Mouse (Mus musculus): ENCODE measurements at regions not wholly inside any gene's neighbourhood (a gene's known extent, or its start where the extent isn't known, plus 50 kb on each side); places are given as distances from the start of the nearest gene placed in this dataset.

DNA sequence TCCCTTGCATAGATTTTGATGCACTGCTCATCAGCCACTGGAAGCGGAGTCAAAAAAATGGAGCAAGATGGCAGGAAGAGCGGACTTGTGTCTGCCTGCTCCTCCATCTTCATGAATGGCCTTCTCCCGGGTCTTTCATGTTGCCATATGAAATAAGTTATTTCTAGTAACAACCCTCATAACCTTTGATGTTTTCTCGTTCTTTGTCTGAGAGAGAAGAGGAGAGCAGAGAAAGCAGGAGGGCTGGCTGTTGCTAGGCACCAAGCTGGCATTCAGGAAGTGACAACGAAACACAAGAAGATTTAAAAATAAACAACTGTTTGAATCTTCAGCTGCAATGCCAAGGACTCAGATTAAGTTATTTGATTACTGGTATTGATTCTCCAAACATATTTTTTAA lies 256.8 kb downstream of the Adgb start:
- Histone ChIP-seq H3K27ac (ENCODE audit: insufficient read depth, low read length) (no peak overlapping the region), H3K27me3 (ENCODE audit: control insufficient read depth, insufficient read depth, low read length) (no peaks in the 10 kb centered on the region), H3K36me3 (ENCODE audit: control insufficient read depth, insufficient read depth, low read length) (no peaks in the 10 kb centered on the region), H3K4me3 (ENCODE audit: extremely low read depth, insufficient read depth, insufficient read length) (no peak overlapping the region), H3K4me1 (ENCODE audit: control insufficient read depth, insufficient read depth, insufficient read length) (no peaks in the 10 kb centered on the region)
- TF ChIP-seq POLR2A (IDR thresholded peaks at IDR 0.05; ENCODE audit: low read depth, low read length) (no peak), CTCF (IDR thresholded peaks at IDR 0.05; ENCODE audit: extremely low read depth, insufficient read depth, insufficient read length, insufficient replicate concordance) (no peak)
- no peak for DNase-seq (ENCODE audit: low read depth in 1 of 2, low spot score in 2 of 2)
- 73% methylated on average over 5 of the region's 5 CpGs for WGBS

DNA sequence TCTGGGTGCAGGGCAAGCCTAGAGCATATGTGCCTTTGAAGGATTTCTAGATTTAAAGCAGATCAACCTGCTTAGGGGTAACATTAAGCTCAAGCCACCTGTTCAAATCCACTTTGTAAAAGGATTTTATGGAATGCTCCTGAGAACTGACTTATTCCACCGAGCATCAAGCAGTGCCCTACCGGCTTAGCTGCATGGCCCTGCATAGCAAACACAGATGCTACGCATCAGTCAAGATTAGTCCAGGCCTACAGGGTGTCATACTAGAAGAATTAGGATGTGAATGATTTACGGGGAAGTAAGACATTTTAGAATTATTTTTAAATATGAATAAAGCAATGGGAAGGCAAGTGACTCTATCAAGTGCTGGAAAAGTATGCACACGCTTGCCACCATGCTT lies 263.8 kb downstream of the Adgb start:
- Histone ChIP-seq H3K4me1 (ENCODE audit: control insufficient read depth, insufficient read depth, insufficient read length) (no peaks in the 10 kb centered on the region), H3K27ac (ENCODE audit: insufficient read depth, low read length) (no peak overlapping the region), H3K27me3 (ENCODE audit: control insufficient read depth, insufficient read depth, low read length) (no peaks in the 10 kb centered on the region), H3K4me3 (ENCODE audit: extremely low read depth, insufficient read depth, insufficient read length) (no peak overlapping the region), H3K36me3 (ENCODE audit: control insufficient read depth, insufficient read depth, low read length) (no peaks in the 10 kb centered on the region)
- DNase-seq (ENCODE audit: low read depth in 1 of 2, low spot score in 2 of 2), result no peak
- 93% methylated on average over 5 of the region's 5 CpGs for WGBS
- TF ChIP-seq POLR2A (IDR thresholded peaks at IDR 0.05; ENCODE audit: low read depth, low read length) (no peak), CTCF (IDR thresholded peaks at IDR 0.05; ENCODE audit: extremely low read depth, insufficient read depth, insufficient read length, insufficient replicate concordance) (no peak)

GRCm38 (mm10) chr10:10205805-10206520 lies 266.2 kb downstream of the Adgb start:
- no peaks in the 10 kb centered on the region for H3K36me3 ChIP-seq (ENCODE audit: control insufficient read depth, insufficient read depth, low read length)
- TF ChIP-seq POLR2A (IDR thresholded peaks at IDR 0.05; ENCODE audit: low read depth, low read length) (no peak), CTCF (IDR thresholded peaks at IDR 0.05; ENCODE audit: extremely low read depth, insufficient read depth, insufficient read length, insufficient replicate concordance) (no peak)
- 89% methylated on average over 7 of the region's 7 CpGs for WGBS

GRCm38 (mm10) chr10:10203982-10204381 lies 268.1 kb downstream of the Adgb start:
- Histone ChIP-seq H3K27ac (ENCODE audit: insufficient read depth, low read length) (no peak overlapping the region), H3K4me1 (ENCODE audit: control insufficient read depth, insufficient read depth, insufficient read length) (no peaks in the 10 kb centered on the region), H3K36me3 (ENCODE audit: control insufficient read depth, insufficient read depth, low read length) (no peaks in the 10 kb centered on the region), H3K4me3 (ENCODE audit: extremely low read depth, insufficient read depth, insufficient read length) (no peak overlapping the region), H3K27me3 (ENCODE audit: control insufficient read depth, insufficient read depth, low read length) (no peaks in the 10 kb centered on the region)
- TF ChIP-seq POLR2A (IDR thresholded peaks at IDR 0.05; ENCODE audit: low read depth, low read length) (no peak), CTCF (IDR thresholded peaks at IDR 0.05; ENCODE audit: extremely low read depth, insufficient read depth, insufficient read length, insufficient replicate concordance) (no peak)
- no peak for DNase-seq (ENCODE audit: low read depth in 1 of 2, low spot score in 2 of 2)
- WGBS, result 96% methylated on average over 7 of the region's 7 CpGs

More at GRCm38 (mm10) chr10:10205805-10206520, 266.2 kb downstream of the Adgb start:
- DNase-seq (ENCODE audit: low read depth in 1 of 2, low spot score in 2 of 2), result no peak
- Histone ChIP-seq H3K27me3 (ENCODE audit: control insufficient read depth, insufficient read depth, low read length) (no peaks in the 10 kb centered on the region), H3K4me1 (ENCODE audit: control insufficient read depth, insufficient read depth, insufficient read length) (no peaks in the 10 kb centered on the region), H3K27ac (ENCODE audit: insufficient read depth, low read length) (no peak overlapping the region), H3K4me3 (ENCODE audit: extremely low read depth, insufficient read depth, insufficient read length) (no peak overlapping the region)

DNA sequence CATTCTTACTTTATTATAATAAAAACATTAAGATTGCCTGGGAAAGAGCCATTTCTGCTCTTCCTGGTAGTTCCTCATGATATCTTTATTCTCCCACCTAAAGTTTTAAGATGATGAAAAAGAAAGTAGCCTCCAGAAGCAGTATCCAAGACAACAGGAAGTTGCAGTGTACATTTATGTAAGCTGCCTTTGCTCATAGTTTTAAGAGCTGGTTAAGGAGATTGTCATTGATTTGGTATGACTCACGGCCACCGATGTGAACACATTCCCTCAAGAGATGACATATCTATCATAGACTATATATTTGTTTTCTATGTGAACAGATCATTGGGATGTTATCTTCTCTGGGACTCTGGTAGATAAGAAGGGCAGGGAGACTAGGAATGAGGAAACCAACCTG lies 281.8 kb downstream of the Adgb start:
- TF ChIP-seq POLR2A (IDR thresholded peaks at IDR 0.05; ENCODE audit: low read depth, low read length) (no peak), CTCF (IDR thresholded peaks at IDR 0.05; ENCODE audit: extremely low read depth, insufficient read depth, insufficient read length, insufficient replicate concordance) (no peak)

GRCm38 (mm10) chr10:10188113-10188512 lies 284.0 kb downstream of the Adgb start:
- Histone ChIP-seq H3K27ac (ENCODE audit: insufficient read depth, low read length) (no peak overlapping the region), H3K4me1 (ENCODE audit: control insufficient read depth, insufficient read depth, insufficient read length) (peaks cover 11% of the 10 kb centered on the region), H3K36me3 (ENCODE audit: control insufficient read depth, insufficient read depth, low read length) (no peaks in the 10 kb centered on the region), H3K27me3 (ENCODE audit: control insufficient read depth, insufficient read depth, low read length) (no peaks in the 10 kb centered on the region), H3K4me3 (ENCODE audit: extremely low read depth, insufficient read depth, insufficient read length) (no peak overlapping the region)
- TF ChIP-seq CTCF (IDR thresholded peaks at IDR 0.05; ENCODE audit: extremely low read depth, insufficient read depth, insufficient read length, insufficient replicate concordance), result no peak
- DNase-seq (ENCODE audit: low read depth in 1 of 2, low spot score in 2 of 2), result no peak
- 95% methylated on average over 5 of the region's 5 CpGs for WGBS

More for the DNA sequence above, 281.8 kb downstream of the Adgb start:
- no peak for DNase-seq (ENCODE audit: low read depth in 1 of 2, low spot score in 2 of 2)
- 84% methylated on average over 2 of the region's 2 CpGs for WGBS
- Histone ChIP-seq H3K4me3 (ENCODE audit: extremely low read depth, insufficient read depth, insufficient read length) (no peak overlapping the region), H3K27ac (ENCODE audit: insufficient read depth, low read length) (no peak overlapping the region), H3K27me3 (ENCODE audit: control insufficient read depth, insufficient read depth, low read length) (no peaks in the 10 kb centered on the region), H3K4me1 (ENCODE audit: control insufficient read depth, insufficient read depth, insufficient read length) (peaks cover 7% of the 10 kb centered on the region; the same call in 1 of the 2 replicates), H3K36me3 (ENCODE audit: control insufficient read depth, insufficient read depth, low read length) (no peaks in the 10 kb centered on the region)

DNA sequence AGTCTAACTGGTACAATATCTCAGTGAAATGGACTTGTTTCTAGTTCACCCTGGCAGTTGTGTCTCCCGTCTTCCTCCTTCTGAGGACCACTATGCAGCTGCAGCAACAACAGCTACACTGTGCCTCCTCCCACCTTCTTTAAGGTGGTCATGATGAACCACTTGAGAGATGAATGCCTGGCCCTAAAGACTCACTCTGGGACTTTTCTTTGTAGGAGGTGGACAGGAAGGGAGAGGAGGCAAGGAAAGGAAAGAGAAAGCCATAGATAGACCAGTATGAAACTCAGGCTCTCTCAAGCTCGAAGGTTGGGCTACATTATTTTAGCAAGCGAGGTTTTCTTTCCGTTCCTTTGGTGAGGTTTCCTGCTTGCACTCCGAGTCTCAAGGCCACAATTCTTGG lies 285.4 kb downstream of the Adgb start:
- H3K27ac ChIP-seq (ENCODE audit: insufficient read depth, low read length), result no peak overlapping the region; the same call in 1 of the 2 replicates
- no peak for DNase-seq (ENCODE audit: low read depth in 1 of 2, low spot score in 2 of 2)

More for the DNA sequence above, 285.4 kb downstream of the Adgb start:
- H3K4me1 ChIP-seq (ENCODE audit: control insufficient read depth, insufficient read depth, insufficient read length), result peaks cover 11% of the 10 kb centered on the region
- H3K27me3 ChIP-seq (ENCODE audit: control insufficient read depth, insufficient read depth, low read length), result no peaks in the 10 kb centered on the region
- TF ChIP-seq POLR2A (IDR thresholded peaks at IDR 0.05; ENCODE audit: low read depth, low read length) (no peak), CTCF (IDR thresholded peaks at IDR 0.05; ENCODE audit: extremely low read depth, insufficient read depth, insufficient read length, insufficient replicate concordance) (no peak)
- no peaks in the 10 kb centered on the region for H3K36me3 ChIP-seq (ENCODE audit: control insufficient read depth, insufficient read depth, low read length)
- 25% methylated on average over 5 of the region's 5 CpGs for WGBS
- H3K4me3 ChIP-seq (ENCODE audit: extremely low read depth, insufficient read depth, insufficient read length), result no peak overlapping the region

All from spleen, adult 2 months (tissue).